Mouse (Mus musculus) embryo, embryonic 10 days (tissue): ENCODE measurements at regions not wholly inside any gene's neighbourhood (a gene's known extent, or its start where the extent isn't known, plus 50 kb on each side); places are given as distances from the start of the nearest gene placed in this dataset.

Source experiments
- DNase-seq: peaks from one replicate; pipeline ENCODE4 v3.0.0-alpha.2; 2015; ENCODE audit warnings: low spot score

GRCm38 (mm10) chr2:128337192-128337591 lies 211.4 kb downstream of the Bcl2l11 start:
- no peak for DNase-seq

GRCm38 (mm10) chr2:128337791-128338190 lies 212.0 kb downstream of the Bcl2l11 start:
- DNase-seq: no peak

GRCm38 (mm10) chr2:128338474-128338873 lies 212.6 kb downstream of the Bcl2l11 start:
- no peak for DNase-seq

- no peak for DNase-seq
Observed at GRCm38 (mm10) chr2:128339061-128339642, 213.3 kb downstream of the Bcl2l11 start.

- peak; percentile 35 for DNase-seq
Observed at GRCm38 (mm10) chr2:128339643-128340487, 214.0 kb downstream of the Bcl2l11 start.

GRCm38 (mm10) chr2:128340631-128341240 lies 214.9 kb downstream of the Bcl2l11 start:
- DNase-seq: no peak

GRCm38 (mm10) chr2:128342212-128342611 lies 216.4 kb downstream of the Bcl2l11 start:
- no peak for DNase-seq

- DNase-seq: no peak
Observed at GRCm38 (mm10) chr2:128345557-128345956, 219.7 kb downstream of the Bcl2l11 start.

- no peak for DNase-seq
Observed at GRCm38 (mm10) chr2:128348556-128348955, 222.7 kb downstream of the Bcl2l11 start.

- no peak for DNase-seq
Observed at GRCm38 (mm10) chr2:128351405-128351804, 225.6 kb downstream of the Bcl2l11 start.

- DNase-seq: no peak
Observed at GRCm38 (mm10) chr2:128352533-128352932, 226.7 kb downstream of the Bcl2l11 start.

- no peak for DNase-seq
Observed at GRCm38 (mm10) chr2:128353457-128353856, 227.6 kb downstream of the Bcl2l11 start.

GRCm38 (mm10) chr2:128356326-128356725 lies 230.5 kb downstream of the Bcl2l11 start:
- no peak for DNase-seq

GRCm38 (mm10) chr2:128359106-128359505 lies 231.9 kb upstream of the Spdye4c start:
- DNase-seq: no peak

- DNase-seq: no peak
Observed at GRCm38 (mm10) chr2:128360517-128360916, 230.5 kb upstream of the Spdye4c start.

GRCm38 (mm10) chr2:128361436-128361835 lies 229.6 kb upstream of the Spdye4c start:
- no peak for DNase-seq

GRCm38 (mm10) chr2:128364161-128364560 lies 226.8 kb upstream of the Spdye4c start:
- peak; percentile 66 for DNase-seq

- no peak for DNase-seq
Observed at GRCm38 (mm10) chr2:128365004-128365403, 226.0 kb upstream of the Spdye4c start.

GRCm38 (mm10) chr2:128365775-128366174 lies 225.2 kb upstream of the Spdye4c start:
- DNase-seq: no peak

GRCm38 (mm10) chr2:128367266-128368150 lies 223.5 kb upstream of the Spdye4c start:
- no peak for DNase-seq

GRCm38 (mm10) chr2:128368534-128369273 lies 222.3 kb upstream of the Spdye4c start:
- DNase-seq: no peak
